Mouse (Mus musculus): ENCODE measurements around the gene Ppbp. TPM values are rescaled to one million over a fixed set of nuclear protein-coding genes. Genes with fewer than 3 reads are reported as not detected.
"Not testable (repeated sequence)": the region's sequence is repeated elsewhere in the genome, so short reads cannot be mapped to it uniquely, and the experiment has no call there.

Gene Ppbp
- polyA plus RNA-seq, 1 experiment from 2014 or later = 1.6 TPM

DNA sequence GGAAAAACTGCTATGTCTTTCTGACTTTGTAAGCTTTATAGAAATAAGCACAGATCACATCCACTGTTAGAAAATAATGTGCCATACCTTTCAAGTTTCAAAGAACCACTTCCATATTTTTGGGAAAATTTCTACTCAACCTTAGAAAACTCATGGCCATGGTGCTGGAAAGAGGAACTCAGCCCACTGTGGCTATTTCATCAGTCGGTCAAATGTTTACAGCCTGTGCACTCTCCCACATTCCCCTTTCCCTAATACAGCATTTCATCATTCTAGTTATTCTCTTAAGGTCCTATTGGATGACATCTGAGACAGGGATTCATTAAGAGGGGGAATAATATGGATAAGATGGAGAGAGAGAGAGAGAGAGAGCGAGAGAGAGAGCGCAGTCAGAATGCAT is 15.4 kb downstream of the Ppbp start:
- Histone ChIP-seq H3K27ac (no peak overlapping the region), H3K4me3 (replicated peaks; ENCODE audit: low read length) (no peak overlapping the region), H3K36me3 (replicated peaks; ENCODE audit: control insufficient read depth, insufficient read depth) (no peaks in the 10 kb centered on the region), H3K4me1 (replicated peaks; ENCODE audit: control insufficient read depth, insufficient read depth, low read length) (0 out of 2 replicates have a peak, but pooled peaks cover 4% of the 10 kb centered on the region), H3K9me3 (ENCODE audit: control insufficient read depth, low read length) (no peaks in the 10 kb centered on the region), H3K4me2 (replicated peaks) (no peak overlapping the region), H3K27me3 (ENCODE audit: control insufficient read depth, insufficient read depth, low read length) (no peaks in the 10 kb centered on the region), H3K9ac (no peak overlapping the region)
- 87% methylated on average over 3 of the region's 3 CpGs for WGBS
- ATAC-seq (ENCODE audit: low FRiP score) = no peak
- DNase-seq (ENCODE audit: low spot score) = no peak

DNA sequence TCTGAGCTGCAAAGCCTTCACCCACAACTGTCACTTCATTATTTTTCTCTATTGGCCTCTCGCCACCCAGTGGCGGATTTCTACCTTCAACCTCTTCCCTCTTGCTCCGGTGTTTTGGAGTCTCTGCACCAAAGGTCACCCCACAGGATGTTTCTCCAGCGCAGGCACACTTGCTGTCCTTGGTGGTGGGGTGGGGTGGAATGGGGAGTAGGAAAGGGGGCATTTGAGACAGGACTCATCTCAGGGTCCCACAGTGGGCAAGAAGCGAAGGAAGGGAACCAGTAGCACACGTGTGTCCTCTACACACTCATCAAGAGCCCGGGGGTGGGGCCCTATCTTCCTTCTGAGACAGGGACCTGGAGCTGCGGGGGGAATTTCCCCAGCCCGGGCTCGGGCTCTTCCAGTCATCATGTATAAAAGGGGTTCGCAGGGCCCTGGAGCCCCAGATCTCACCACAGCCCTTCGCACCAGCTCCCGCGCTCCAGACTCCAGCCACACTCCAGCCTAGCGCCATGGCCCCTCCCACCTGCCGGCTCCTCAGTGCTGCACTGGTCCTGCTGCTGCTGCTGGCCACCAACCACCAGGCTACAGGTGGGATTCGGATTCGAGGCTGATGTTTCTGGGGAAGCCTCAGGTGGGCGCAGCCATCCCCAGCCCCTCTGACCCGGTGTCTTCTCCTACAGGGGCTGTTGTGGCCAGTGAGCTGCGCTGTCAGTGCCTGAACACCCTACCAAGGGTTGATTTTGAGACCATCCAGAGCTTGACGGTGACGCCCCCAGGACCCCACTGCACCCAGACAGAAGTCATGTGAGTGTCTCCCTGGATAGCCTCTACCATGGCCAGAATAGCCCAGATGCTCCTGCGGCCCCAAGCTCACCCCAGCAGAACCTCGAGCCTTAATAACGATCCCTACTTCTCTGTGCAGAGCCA is 17.6 kb downstream of the Ppbp start, which contains the start of gene Cxcl3:
Gene Cxcl3 (plus strand): TSS at position 445 of the 930 bp plus-strand sequence.
- no peak for DNase-seq (ENCODE audit: low spot score)
- H3K9me3 ChIP-seq (ENCODE audit: control insufficient read depth, low read length) = no peaks in the 10 kb centered on the region
- ATAC-seq (ENCODE audit: low FRiP score) = peak; percentile 90

DNA sequence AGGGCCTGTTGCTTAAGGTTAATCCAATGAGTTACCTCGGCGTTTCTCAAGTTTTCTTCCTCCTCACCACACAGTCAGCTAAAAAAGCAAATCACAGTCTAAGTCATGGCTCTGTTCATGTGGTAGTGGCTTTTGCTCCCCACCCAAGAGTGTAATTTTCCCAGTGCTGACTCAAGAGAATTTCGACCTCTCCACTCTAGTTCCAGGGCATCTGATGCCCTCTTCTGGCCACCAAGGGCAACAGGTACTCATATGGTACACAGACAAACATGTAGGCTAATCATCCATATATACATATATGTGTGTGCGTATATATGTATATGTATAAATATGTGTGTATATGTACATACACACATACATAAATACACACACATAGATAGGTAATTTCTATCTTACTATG is 19.8 kb downstream of the Ppbp start:
- Histone ChIP-seq H3K4me2 (replicated peaks) (no peak overlapping the region), H3K4me3 (replicated peaks; ENCODE audit: low read length) (no peak overlapping the region), H3K36me3 (replicated peaks; ENCODE audit: control insufficient read depth, insufficient read depth) (no peaks in the 10 kb centered on the region), H3K27ac (no peak overlapping the region), H3K27me3 (ENCODE audit: control insufficient read depth, insufficient read depth, low read length) (no peaks in the 10 kb centered on the region), H3K9me3 (ENCODE audit: control insufficient read depth, low read length) (no peaks in the 10 kb centered on the region), H3K9ac (no peak overlapping the region), H3K4me1 (replicated peaks; ENCODE audit: control insufficient read depth, insufficient read depth, low read length) (0 out of 2 replicates have a peak, but pooled peaks cover 4% of the 10 kb centered on the region)
- DNase-seq (ENCODE audit: low spot score) (no peak), ATAC-seq (ENCODE audit: low FRiP score) (no peak)
- 83% methylated on average over 4 of the region's 4 CpGs for WGBS

More for the DNA sequence above, 17.6 kb downstream of the Ppbp start, which contains the start of gene Cxcl3:
- Histone ChIP-seq H3K27ac (no peak within 1 kb of the TSS), H3K9ac (peak within 1 kb of the TSS; percentile 32), H3K36me3 (replicated peaks; ENCODE audit: control insufficient read depth, insufficient read depth) (no peaks in the 10 kb centered on the region), H3K4me2 (replicated peaks) (peak within 1 kb of the TSS; percentile 70), H3K27me3 (ENCODE audit: control insufficient read depth, insufficient read depth, low read length) (no peaks in the 10 kb centered on the region), H3K4me1 (replicated peaks; ENCODE audit: control insufficient read depth, insufficient read depth, low read length) (0 out of 2 replicates have a peak, but pooled peaks cover 4% of the 10 kb centered on the region), H3K4me3 (replicated peaks; ENCODE audit: low read length) (peak within 1 kb of the TSS; percentile 30)
- 20% methylated on average over 26 of the region's 26 CpGs for WGBS

DNA sequence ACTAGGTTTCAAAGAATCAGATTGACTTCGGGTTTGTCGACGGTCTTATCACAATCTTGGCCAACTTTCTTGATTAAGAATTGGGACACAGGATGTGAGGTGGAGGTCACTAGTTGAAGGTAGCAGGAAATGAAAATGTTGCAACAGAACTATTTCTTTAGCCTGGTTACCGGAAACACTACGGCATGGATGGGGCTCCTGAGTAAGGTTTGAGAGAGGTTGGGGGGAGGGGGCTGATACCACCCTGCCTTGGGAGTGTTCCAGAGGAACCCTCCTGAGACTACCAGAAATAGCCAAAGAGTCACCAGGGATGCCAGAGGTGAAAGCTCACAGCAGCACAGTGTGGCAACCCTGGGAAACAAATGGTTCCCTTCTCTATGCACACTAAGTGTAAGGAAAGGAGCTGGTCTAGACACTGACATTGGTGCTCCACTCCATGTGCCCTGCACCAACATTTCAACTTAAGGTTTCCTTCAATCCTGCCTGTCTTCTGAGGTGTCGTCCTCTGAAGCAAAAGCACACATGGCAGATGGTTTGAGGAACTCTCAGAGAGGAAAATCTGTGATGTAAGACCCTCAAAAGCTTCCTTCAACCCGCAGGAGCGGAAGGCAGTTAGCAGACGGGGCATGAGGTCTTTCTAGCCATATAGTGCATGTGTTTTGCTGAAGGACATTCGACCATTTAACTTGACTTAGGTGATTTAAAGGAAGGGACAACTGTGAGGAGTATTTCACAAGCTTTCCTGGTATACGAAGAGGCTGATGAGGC is 21.2 kb downstream of the Ppbp start:
- Histone ChIP-seq H3K27me3 (ENCODE audit: control insufficient read depth, insufficient read depth, low read length) (no peaks in the 10 kb centered on the region), H3K4me1 (replicated peaks; ENCODE audit: control insufficient read depth, insufficient read depth, low read length) (0 out of 2 replicates have a peak, but pooled peaks cover 4% of the 10 kb centered on the region), H3K27ac (no peak overlapping the region), H3K9me3 (ENCODE audit: control insufficient read depth, low read length) (no peaks in the 10 kb centered on the region), H3K9ac (no peak overlapping the region), H3K36me3 (replicated peaks; ENCODE audit: control insufficient read depth, insufficient read depth) (no peaks in the 10 kb centered on the region), H3K4me2 (replicated peaks) (no peak overlapping the region), H3K4me3 (replicated peaks; ENCODE audit: low read length) (no peak overlapping the region)
- ATAC-seq (ENCODE audit: low FRiP score) = no peak
- 87% methylated on average over 11 of the region's 11 CpGs for WGBS
- DNase-seq (ENCODE audit: low spot score) = no peak

DNA sequence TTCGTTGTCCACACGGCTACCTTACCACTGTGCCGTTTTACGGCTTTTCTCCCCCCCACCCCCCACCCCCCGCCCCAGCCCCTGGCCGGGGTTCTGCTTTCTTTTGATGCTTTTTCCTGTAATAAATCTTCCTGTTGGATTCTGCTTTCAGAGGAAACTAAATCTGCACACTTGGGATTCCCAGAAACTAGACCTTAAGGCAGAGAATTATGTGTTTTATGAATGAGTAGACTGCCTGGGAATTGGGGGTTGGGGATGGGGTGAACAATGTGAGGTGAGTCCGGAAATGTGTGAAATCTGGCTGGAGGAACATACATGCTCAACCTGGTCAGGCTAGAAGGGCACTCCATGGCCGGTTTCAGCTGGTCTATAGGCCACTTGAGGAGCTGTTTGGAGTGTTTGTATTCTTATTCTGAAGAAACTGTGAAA is 21.8 kb downstream of the Ppbp start:
- Histone ChIP-seq H3K9me3 (ENCODE audit: control insufficient read depth, low read length) (no peaks in the 10 kb centered on the region), H3K36me3 (replicated peaks; ENCODE audit: control insufficient read depth, insufficient read depth) (no peaks in the 10 kb centered on the region), H3K9ac (no peak overlapping the region), H3K4me3 (replicated peaks; ENCODE audit: low read length) (no peak overlapping the region), H3K4me2 (replicated peaks) (no peak overlapping the region), H3K27me3 (ENCODE audit: control insufficient read depth, insufficient read depth, low read length) (no peaks in the 10 kb centered on the region), H3K27ac (no peak overlapping the region), H3K4me1 (replicated peaks; ENCODE audit: control insufficient read depth, insufficient read depth, low read length) (0 out of 2 replicates have a peak, but pooled peaks cover 4% of the 10 kb centered on the region)
- DNase-seq (ENCODE audit: low spot score) (no peak), ATAC-seq (ENCODE audit: low FRiP score) (no peak)
- WGBS = 86% methylated on average over 8 of the region's 8 CpGs

DNA sequence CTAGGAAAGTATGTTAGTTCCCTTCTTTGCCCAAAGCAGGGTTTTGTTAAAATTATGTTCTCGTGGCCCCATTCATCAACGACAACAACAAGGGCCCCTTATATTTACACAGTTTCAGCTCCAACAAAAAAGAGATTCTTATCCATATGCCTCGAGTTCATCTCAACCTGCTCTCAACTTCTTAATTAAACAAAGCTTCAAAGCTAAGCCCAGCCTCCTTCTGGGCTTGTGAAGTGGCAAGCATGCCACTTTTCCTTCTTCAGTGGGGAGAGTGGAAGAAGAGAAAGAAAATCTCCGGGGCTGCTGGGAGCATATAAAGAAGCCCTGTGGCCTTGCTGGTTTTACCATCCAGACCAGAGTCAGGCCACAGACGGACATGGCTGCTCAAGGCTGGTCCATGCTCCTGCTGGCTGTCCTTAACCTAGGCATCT is 25.9 kb downstream of the Ppbp start, which contains the start of gene Cxcl15:
Gene Cxcl15 (plus strand): TSS at position 340 of the 431 bp plus-strand sequence.
- 70% methylated on average over 5 of the region's 5 CpGs for WGBS
- no peaks in the 10 kb centered on the region for H3K27me3 ChIP-seq (ENCODE audit: control insufficient read depth, insufficient read depth, low read length)
- H3K36me3 ChIP-seq (replicated peaks; ENCODE audit: control insufficient read depth, insufficient read depth) = no peaks in the 10 kb centered on the region
- no peak within 1 kb of the TSS for H3K27ac ChIP-seq
- ATAC-seq (ENCODE audit: low FRiP score) (no peak), DNase-seq (ENCODE audit: low spot score) (no peak)
- H3K9ac ChIP-seq = no peak within 1 kb of the TSS
- no peak within 1 kb of the TSS for H3K4me3 ChIP-seq (replicated peaks; ENCODE audit: low read length)
- no peak within 1 kb of the TSS for H3K4me2 ChIP-seq (replicated peaks)
- H3K9me3 ChIP-seq (ENCODE audit: control insufficient read depth, low read length) = no peaks in the 10 kb centered on the region
- H3K4me1 ChIP-seq (replicated peaks; ENCODE audit: control insufficient read depth, insufficient read depth, low read length) = no peaks in the 10 kb centered on the region

DNA sequence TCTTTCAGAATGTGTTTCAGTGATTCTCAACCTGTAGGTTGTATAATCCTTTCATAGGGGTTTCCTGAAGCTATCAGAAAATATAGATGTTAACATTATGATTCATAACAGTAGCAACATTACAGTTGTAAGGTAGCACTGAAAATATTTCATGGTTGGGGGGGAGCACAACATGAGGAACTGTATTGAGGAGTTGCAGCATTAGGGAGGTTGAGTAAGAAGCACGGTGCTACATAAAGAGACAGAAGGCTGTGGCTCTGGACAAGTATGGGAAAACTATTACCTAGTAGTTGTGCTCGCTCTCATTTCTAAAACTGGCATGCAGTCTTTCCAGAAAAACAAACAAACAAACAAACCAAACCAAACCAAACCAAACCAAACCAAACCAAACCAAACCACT is 27.1 kb downstream of the Ppbp start:
- H3K27ac ChIP-seq; H3K9ac ChIP-seq; H3K9me3 ChIP-seq (ENCODE audit: control insufficient read depth, low read length); DNase-seq (ENCODE audit: low spot score); H3K4me2 ChIP-seq (replicated peaks); H3K4me3 ChIP-seq (replicated peaks; ENCODE audit: low read length); H3K27me3 ChIP-seq (ENCODE audit: control insufficient read depth, insufficient read depth, low read length); H3K36me3 ChIP-seq (replicated peaks; ENCODE audit: control insufficient read depth, insufficient read depth); H3K4me1 ChIP-seq (replicated peaks; ENCODE audit: control insufficient read depth, insufficient read depth, low read length); ATAC-seq (ENCODE audit: low FRiP score): not testable (repeated sequence)
- 86% methylated on average over 2 of the region's 2 CpGs for WGBS

DNA sequence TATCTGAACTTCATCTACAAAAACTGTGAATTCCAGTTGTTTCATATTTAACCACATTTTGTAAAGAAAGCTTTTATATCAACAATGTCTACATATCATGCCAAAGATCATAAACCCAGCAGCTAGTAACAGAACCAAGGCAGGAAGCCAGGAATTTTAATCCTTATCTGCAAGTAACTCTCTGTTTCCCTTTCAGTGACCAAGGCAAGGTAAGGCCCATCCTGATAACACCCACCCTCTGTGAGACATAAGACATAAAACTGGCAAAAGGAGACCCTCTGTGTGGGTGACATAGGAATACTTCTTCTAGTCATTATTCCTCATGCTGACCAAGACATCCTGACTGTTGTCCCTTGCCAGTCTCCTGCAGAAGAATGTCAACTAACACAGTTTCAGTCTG is 36.3 kb downstream of the Ppbp start:
- no peak overlapping the region for H3K27ac ChIP-seq
- ATAC-seq (ENCODE audit: low FRiP score) = no peak

DNA sequence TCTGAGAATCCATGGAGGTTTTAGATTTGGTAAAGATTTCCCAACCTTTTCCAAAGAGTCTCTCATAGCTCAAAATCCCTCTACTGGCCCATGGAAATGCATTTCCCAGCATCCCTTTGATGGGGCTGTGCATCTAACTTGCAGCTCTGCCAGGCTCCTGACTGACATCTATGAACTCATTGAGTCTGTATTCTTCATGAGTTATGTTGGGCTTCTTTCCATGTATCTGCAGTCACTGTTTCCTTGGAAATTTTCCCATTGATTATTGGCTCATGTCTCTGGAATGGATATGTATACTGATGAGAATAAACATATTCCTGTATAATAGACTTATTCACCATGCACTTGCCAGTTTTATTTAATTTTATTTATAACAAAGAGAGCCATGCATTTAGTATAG is 37.7 kb downstream of the Ppbp start:
- no peak for DNase-seq (ENCODE audit: low spot score)
- H3K4me1 ChIP-seq (replicated peaks; ENCODE audit: control insufficient read depth, insufficient read depth, low read length) = no peaks in the 10 kb centered on the region
- no peak overlapping the region for H3K4me3 ChIP-seq (replicated peaks; ENCODE audit: low read length)
- H3K9ac ChIP-seq = no peak overlapping the region
- no peak overlapping the region for H3K27ac ChIP-seq
- H3K4me2 ChIP-seq (replicated peaks) = no peak overlapping the region
- no peak for ATAC-seq (ENCODE audit: low FRiP score)
- H3K9me3 ChIP-seq (ENCODE audit: control insufficient read depth, low read length) = no peaks in the 10 kb centered on the region
- H3K36me3 ChIP-seq (replicated peaks; ENCODE audit: control insufficient read depth, insufficient read depth) = no peaks in the 10 kb centered on the region
- H3K27me3 ChIP-seq (ENCODE audit: control insufficient read depth, insufficient read depth, low read length) = no peaks in the 10 kb centered on the region

More for the DNA sequence above, 36.3 kb downstream of the Ppbp start:
- H3K4me1 ChIP-seq (replicated peaks; ENCODE audit: control insufficient read depth, insufficient read depth, low read length) = no peaks in the 10 kb centered on the region
- no peak overlapping the region for H3K4me3 ChIP-seq (replicated peaks; ENCODE audit: low read length)
- no peaks in the 10 kb centered on the region for H3K27me3 ChIP-seq (ENCODE audit: control insufficient read depth, insufficient read depth, low read length)
- no peak overlapping the region for H3K9ac ChIP-seq
- H3K9me3 ChIP-seq (ENCODE audit: control insufficient read depth, low read length) = no peaks in the 10 kb centered on the region
- H3K36me3 ChIP-seq (replicated peaks; ENCODE audit: control insufficient read depth, insufficient read depth) = no peaks in the 10 kb centered on the region
- H3K4me2 ChIP-seq (replicated peaks) = no peak overlapping the region
- DNase-seq (ENCODE audit: low spot score) = no peak

Data from hindbrain, embryonic 14.5 days (tissue).